Mouse (Mus musculus): ENCODE data around the gene Vps35. TPM values are rescaled to one million over a fixed set of nuclear protein-coding genes. Genes with fewer than 3 reads are reported as not detected.

Vps35 gene
- polyA plus RNA-seq, 1 experiment: 38.8 TPM

DNA sequence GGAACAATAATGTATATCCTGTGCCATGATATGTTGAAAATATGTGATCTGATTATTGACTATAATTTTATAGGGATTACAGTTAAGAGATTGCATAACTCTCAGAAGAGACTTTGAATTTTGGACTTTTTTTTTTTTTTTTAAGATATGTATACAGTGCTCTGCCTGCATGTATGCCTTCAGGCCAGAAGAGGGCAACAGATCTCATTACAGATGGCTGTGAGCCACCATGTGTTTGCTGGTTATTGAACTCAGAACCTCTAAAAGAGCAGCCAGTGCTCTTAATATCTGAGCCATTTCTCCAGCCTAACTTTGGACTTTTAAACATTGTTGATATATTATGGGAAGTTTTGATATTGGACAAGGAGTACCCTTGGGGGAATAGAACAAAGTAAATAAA is 12.1 kb upstream of the Vps35 start:
- Histone ChIP-seq H3K27me3 (ENCODE audit: control insufficient read depth, insufficient read depth, insufficient read length) (peaks cover 4% of the 10 kb centered on the region), H3K79me2 (ENCODE audit: control insufficient read depth, insufficient read depth) (no peaks in the 10 kb centered on the region), H3K79me3 (ENCODE audit: low read depth) (no peaks in the 10 kb centered on the region), H3K4me3 (ENCODE audit: insufficient read depth, poor library complexity, severe bottlenecking) (no peak overlapping the region), H3ac (ENCODE audit: control insufficient read depth, insufficient read length, low read depth) (no peak overlapping the region), H3K36me3 (ENCODE audit: control insufficient read depth, insufficient read depth) (peaks cover 22% of the 10 kb centered on the region)
- TF ChIP-seq MAX (IDR thresholded peaks at IDR 0.05) (no peak), MYOG (IDR thresholded peaks at IDR 0.05; ENCODE audit: control insufficient read depth, extremely low read depth, insufficient read length) (no peak), CEBPB (IDR thresholded peaks at IDR 0.05; ENCODE audit: low read depth) (no peak), MYOD1 (IDR thresholded peaks at IDR 0.05; ENCODE audit: control insufficient read depth, insufficient read length, low read depth) (no peak), CTCF (IDR thresholded peaks at IDR 0.05; ENCODE audit: control insufficient read depth, insufficient read depth, insufficient read length) (no peak), FOSL1 (IDR thresholded peaks at IDR 0.05; ENCODE audit: insufficient read depth, low read length, poor library complexity, severe bottlenecking) (no peak), USF1 (IDR thresholded peaks at IDR 0.05; ENCODE audit: low read depth) (no peak)

DNA sequence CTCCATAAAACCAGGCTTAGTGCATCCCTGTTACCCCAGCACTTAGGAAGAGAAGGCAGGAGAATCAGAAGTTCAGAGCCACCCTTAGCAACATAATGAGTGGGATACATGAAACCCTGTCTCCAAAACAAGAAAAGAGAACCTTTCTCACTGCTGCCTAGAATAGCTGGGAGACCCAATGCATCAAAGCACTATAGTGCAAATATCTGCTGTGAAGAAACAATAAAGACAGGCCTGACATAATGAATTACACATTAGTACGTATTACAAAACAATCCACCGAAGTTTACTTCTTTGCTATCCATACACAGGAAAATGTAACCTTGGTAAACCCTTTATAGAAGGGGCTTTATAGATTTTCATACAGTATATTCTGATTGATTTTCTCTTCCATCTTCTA is 9.0 kb upstream of the Vps35 start:
- Histone ChIP-seq H3K27me3 (ENCODE audit: control insufficient read depth, insufficient read depth, insufficient read length) (no peaks in the 10 kb centered on the region), H3K79me2 (ENCODE audit: control insufficient read depth, insufficient read depth) (peaks cover 8% of the 10 kb centered on the region), H3ac (ENCODE audit: control insufficient read depth, insufficient read length, low read depth) (no peak overlapping the region), H3K36me3 (ENCODE audit: control insufficient read depth, insufficient read depth) (peaks cover 52% of the 10 kb centered on the region), H3K4me3 (ENCODE audit: insufficient read depth, poor library complexity, severe bottlenecking) (no peak overlapping the region), H3K79me3 (ENCODE audit: low read depth) (peaks cover 4% of the 10 kb centered on the region)
- TF ChIP-seq FOSL1 (IDR thresholded peaks at IDR 0.05; ENCODE audit: insufficient read depth, low read length, poor library complexity, severe bottlenecking): no peak
- no peak for TF ChIP-seq USF1 (IDR thresholded peaks at IDR 0.05; ENCODE audit: low read depth)
- no peak for TF ChIP-seq CEBPB (IDR thresholded peaks at IDR 0.05; ENCODE audit: low read depth)
- no peak for TF ChIP-seq MAX (IDR thresholded peaks at IDR 0.05)
- TF ChIP-seq CTCF (IDR thresholded peaks at IDR 0.05; ENCODE audit: control insufficient read depth, insufficient read depth, insufficient read length): no peak
- no peak for TF ChIP-seq MYOD1 (IDR thresholded peaks at IDR 0.05; ENCODE audit: control insufficient read depth, insufficient read length, low read depth)
- no peak for TF ChIP-seq MYOG (IDR thresholded peaks at IDR 0.05; ENCODE audit: control insufficient read depth, extremely low read depth, insufficient read length)

DNA sequence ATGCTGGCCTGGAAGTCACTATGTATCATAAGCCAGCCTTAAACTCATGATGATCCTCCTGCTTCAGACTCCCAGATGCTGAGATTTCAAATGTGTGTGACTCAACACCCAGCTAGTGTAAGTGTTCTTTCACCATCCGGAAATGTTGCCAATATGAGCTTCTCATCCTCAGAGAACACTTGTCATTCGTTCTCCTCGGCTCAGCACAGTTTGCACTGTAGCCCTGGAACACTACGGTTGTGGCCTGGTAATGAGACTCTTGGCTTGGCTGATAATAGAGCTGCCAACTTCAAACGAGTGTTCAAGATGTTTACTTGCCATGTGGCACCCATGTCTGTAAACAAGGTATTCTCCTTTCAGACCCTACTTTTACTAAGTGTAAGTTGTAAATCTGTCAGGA is 3.9 kb upstream of the Vps35 start:
- Histone ChIP-seq H3K27me3 (ENCODE audit: control insufficient read depth, insufficient read depth, insufficient read length) (no peaks in the 10 kb centered on the region), H3K36me3 (ENCODE audit: control insufficient read depth, insufficient read depth) (peaks cover 73% of the 10 kb centered on the region), H3ac (ENCODE audit: control insufficient read depth, insufficient read length, low read depth) (no peak overlapping the region), H3K4me3 (ENCODE audit: insufficient read depth, poor library complexity, severe bottlenecking) (no peak overlapping the region), H3K79me3 (ENCODE audit: low read depth) (peaks cover 46% of the 10 kb centered on the region), H3K79me2 (ENCODE audit: control insufficient read depth, insufficient read depth) (peaks cover 56% of the 10 kb centered on the region)
- TF ChIP-seq CEBPB (IDR thresholded peaks at IDR 0.05; ENCODE audit: low read depth) (no peak), CTCF (IDR thresholded peaks at IDR 0.05; ENCODE audit: control insufficient read depth, insufficient read depth, insufficient read length) (no peak), USF1 (IDR thresholded peaks at IDR 0.05; ENCODE audit: low read depth) (no peak), MYOG (IDR thresholded peaks at IDR 0.05; ENCODE audit: control insufficient read depth, extremely low read depth, insufficient read length) (no peak), MYOD1 (IDR thresholded peaks at IDR 0.05; ENCODE audit: control insufficient read depth, insufficient read length, low read depth) (no peak), MAX (IDR thresholded peaks at IDR 0.05) (no peak), FOSL1 (IDR thresholded peaks at IDR 0.05; ENCODE audit: insufficient read depth, low read length, poor library complexity, severe bottlenecking) (no peak)

DNA sequence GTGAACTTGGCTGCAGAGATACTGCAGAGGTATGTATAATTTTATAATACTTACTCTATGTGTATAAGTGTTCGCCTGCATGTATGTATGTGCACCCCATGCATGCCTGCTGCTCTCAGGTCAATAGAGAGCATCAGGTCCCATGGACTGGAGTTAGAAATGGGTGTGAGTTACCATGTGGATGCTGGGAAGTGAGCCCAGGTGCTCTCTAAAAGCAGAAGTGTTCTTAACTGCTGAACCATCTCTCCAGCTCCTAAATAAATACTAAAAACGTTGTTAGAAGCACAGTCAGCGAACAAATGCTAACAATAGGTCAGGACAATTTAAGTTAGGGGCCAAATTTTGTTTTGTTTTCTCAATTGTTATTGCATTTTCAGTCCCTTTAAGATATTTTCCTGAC is 3.3 kb upstream of the Vps35 start:
- H3ac ChIP-seq (ENCODE audit: control insufficient read depth, insufficient read length, low read depth): no peak overlapping the region
- peaks cover 67% of the 10 kb centered on the region for H3K36me3 ChIP-seq (ENCODE audit: control insufficient read depth, insufficient read depth)
- TF ChIP-seq MYOG (IDR thresholded peaks at IDR 0.05; ENCODE audit: control insufficient read depth, extremely low read depth, insufficient read length): no peak
- TF ChIP-seq USF1 (IDR thresholded peaks at IDR 0.05; ENCODE audit: low read depth): no peak
- no peak for TF ChIP-seq MYOD1 (IDR thresholded peaks at IDR 0.05; ENCODE audit: control insufficient read depth, insufficient read length, low read depth)
- TF ChIP-seq FOSL1 (IDR thresholded peaks at IDR 0.05; ENCODE audit: insufficient read depth, low read length, poor library complexity, severe bottlenecking): no peak
- TF ChIP-seq CTCF (IDR thresholded peaks at IDR 0.05; ENCODE audit: control insufficient read depth, insufficient read depth, insufficient read length): no peak
- no peak for TF ChIP-seq MAX (IDR thresholded peaks at IDR 0.05)
- no peak for TF ChIP-seq CEBPB (IDR thresholded peaks at IDR 0.05; ENCODE audit: low read depth)
- H3K79me2 ChIP-seq (ENCODE audit: control insufficient read depth, insufficient read depth): peaks cover 62% of the 10 kb centered on the region
- no peaks in the 10 kb centered on the region for H3K27me3 ChIP-seq (ENCODE audit: control insufficient read depth, insufficient read depth, insufficient read length)
- peaks cover 52% of the 10 kb centered on the region for H3K79me3 ChIP-seq (ENCODE audit: low read depth)
- no peak overlapping the region for H3K4me3 ChIP-seq (ENCODE audit: insufficient read depth, poor library complexity, severe bottlenecking)

DNA sequence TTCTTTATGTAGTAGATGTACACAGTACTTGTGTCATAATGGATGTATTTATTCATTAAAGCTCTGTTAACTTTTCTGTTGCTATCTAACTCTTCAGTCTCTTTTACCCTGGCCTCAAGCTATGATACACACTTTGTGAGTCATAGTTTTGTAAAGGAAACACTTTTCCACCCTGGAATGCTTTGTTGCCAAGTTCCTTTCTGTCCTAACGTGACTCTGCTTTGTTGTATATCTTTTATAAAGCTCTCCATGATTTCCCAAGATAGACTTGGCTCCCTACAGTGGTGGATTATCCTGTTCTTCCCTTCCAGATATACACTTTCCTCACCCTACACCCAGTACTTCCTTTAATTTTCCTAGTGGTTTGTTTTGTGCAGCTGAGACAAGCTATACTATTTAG is 2.3 kb upstream of the Vps35 start:
- H3K79me2 ChIP-seq (ENCODE audit: control insufficient read depth, insufficient read depth): peaks cover 72% of the 10 kb centered on the region
- peaks cover 58% of the 10 kb centered on the region for H3K36me3 ChIP-seq (ENCODE audit: control insufficient read depth, insufficient read depth)
- no peak for TF ChIP-seq MAX (IDR thresholded peaks at IDR 0.05)
- no peak for TF ChIP-seq MYOG (IDR thresholded peaks at IDR 0.05; ENCODE audit: control insufficient read depth, extremely low read depth, insufficient read length)
- TF ChIP-seq MYOD1 (IDR thresholded peaks at IDR 0.05; ENCODE audit: control insufficient read depth, insufficient read length, low read depth): no peak
- no peak for TF ChIP-seq CEBPB (IDR thresholded peaks at IDR 0.05; ENCODE audit: low read depth)
- TF ChIP-seq CTCF (IDR thresholded peaks at IDR 0.05; ENCODE audit: control insufficient read depth, insufficient read depth, insufficient read length): no peak
- TF ChIP-seq FOSL1 (IDR thresholded peaks at IDR 0.05; ENCODE audit: insufficient read depth, low read length, poor library complexity, severe bottlenecking): no peak
- no peak for TF ChIP-seq USF1 (IDR thresholded peaks at IDR 0.05; ENCODE audit: low read depth)
- no peaks in the 10 kb centered on the region for H3K27me3 ChIP-seq (ENCODE audit: control insufficient read depth, insufficient read depth, insufficient read length)
- peaks cover 61% of the 10 kb centered on the region for H3K79me3 ChIP-seq (ENCODE audit: low read depth)
- no peak overlapping the region for H3ac ChIP-seq (ENCODE audit: control insufficient read depth, insufficient read length, low read depth)
- no peak overlapping the region for H3K4me3 ChIP-seq (ENCODE audit: insufficient read depth, poor library complexity, severe bottlenecking)

Measured in C2C12 (cell line).